Mouse (Mus musculus) cerebellum, postnatal 10 days (tissue): ENCODE results near the gene Dnajc6.

Experiments
- DNase-seq, 2 experiments: peaks; one replicate each; pipeline ENCODE4 v3.0.0; 2021; ENCODE audit warnings: mixed read lengths in 2 of 2

The Dnajc6 gene

DNA sequence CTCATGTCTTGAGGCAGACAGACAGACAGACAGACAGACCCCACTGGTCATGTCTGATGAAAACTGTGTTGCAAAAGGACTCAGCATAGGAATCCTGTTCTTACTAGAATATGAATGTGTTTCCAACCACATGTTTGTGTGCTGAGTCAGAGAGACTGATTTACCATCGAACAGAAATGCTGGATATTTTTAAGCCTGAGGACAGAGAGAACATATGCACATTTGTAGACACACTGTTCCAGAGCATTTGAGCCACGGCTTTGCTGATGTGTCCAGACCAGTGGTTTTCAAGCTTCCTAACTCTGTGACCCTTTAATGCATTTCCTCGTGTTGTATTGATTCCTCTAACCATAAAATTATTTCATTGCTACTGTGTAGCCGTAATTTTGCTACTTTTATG, 146.8 kb downstream of the Dnajc6 start:
- no peak for DNase-seq

DNA sequence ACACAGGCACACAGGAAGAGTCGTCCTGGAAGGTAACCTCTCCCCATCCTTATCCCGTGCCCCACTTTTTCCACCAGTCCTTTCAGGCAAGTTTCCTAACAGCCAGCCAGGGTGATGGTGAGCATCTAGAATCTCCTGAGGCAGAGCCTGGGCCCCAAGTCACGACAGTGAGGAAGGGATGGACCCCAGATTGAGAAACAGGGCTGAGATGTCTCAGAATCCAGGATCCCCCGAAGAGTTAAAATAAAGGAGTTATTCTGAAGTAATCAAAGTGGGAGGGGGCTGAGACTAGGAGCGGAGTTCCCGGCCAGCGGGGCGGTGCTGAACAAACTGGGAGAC, 150.4 kb downstream of the Dnajc6 start:
- no peak for DNase-seq

DNA sequence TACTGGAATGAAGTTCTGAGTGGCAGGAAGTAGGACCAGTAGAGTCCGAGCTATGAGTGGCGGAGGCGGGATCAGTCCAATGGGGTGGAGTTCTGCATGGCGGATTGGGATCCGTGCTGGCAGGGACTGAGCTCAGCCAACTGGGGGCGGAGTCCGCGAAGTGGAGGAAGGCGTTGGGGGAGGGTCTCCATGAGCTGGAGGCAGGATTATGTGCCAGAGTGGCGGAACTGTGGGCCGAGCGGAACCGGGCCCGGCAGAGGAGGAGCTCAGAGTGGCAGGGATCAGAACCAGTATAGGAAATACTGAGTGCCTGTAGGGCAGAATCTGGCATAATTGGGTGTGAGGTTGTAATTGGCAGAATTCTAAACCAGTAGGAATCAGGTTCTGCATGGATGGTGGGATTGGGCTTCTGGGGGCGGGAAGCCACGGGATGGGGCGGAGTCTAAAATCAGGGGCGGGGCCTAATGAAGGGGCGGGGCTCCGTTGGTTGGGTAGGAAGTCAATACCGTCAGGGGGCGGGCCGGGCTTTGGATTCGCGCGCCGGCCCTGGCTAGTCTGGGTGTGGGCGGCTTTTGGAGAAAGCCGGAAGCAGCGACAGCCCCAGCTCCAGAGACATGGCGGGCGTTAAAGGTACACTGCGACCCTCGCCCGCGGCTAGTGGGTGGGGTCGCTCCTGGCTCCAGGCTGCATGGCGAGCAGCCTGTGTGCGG, 150.9 kb downstream of the Dnajc6 start, which contains the start of gene Leprot:
Gene Leprot, plus strand, starts transcription at position 523 of the 710 bp plus-strand sequence.
- DNase-seq: peak; percentile 99

DNA sequence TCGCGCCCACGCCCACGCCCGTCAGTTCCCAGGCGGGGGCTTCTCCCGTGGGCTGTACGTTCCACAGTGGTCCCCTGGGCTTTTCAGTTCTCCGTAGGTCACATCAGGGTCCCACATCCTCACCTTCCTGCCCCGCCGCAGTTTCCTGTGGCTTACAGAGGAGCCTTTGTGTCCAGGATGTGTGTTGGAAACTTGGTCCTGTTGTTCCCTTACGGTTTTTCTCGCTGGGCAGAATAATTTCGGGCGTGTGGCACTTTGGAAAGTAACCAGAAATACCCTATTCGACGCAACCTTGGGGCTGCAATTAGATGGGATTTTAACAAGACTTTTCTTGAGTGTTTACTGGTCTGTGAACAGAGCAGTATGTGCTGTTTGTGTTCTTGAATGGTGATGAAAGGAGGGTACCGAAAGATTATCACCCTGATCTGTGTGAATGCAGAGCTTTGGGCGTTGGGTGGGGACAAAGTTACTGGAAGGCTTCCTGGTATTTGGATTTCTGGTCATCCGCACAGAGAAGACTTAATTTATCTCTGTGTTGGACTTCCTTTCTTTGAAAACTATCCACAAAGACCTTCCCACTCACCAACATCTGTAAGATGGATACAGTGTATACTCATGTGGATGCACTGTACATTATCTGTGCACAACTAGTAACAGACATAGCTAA, 151.7 kb downstream of the Dnajc6 start:
- DNase-seq: no peak

DNA sequence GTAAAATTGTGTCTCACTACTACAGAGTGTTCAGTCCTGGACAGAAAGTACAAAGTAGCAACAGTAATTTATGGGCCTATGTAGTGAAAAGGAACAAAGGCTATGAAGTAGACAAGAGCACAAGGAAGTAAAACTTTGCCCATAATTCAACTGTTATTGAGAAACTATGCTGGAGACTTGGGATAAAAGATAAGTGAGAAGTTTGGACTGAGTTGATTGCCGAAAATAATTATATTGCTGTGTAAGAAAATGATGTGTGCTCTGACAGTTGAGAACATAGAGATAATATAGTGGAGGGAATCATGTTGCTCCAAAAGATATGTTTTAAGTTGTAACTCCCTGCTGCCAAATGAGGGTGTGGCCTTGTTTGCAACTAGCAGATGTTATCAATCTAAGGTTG, 152.3 kb downstream of the Dnajc6 start:
- no peak for DNase-seq

DNA sequence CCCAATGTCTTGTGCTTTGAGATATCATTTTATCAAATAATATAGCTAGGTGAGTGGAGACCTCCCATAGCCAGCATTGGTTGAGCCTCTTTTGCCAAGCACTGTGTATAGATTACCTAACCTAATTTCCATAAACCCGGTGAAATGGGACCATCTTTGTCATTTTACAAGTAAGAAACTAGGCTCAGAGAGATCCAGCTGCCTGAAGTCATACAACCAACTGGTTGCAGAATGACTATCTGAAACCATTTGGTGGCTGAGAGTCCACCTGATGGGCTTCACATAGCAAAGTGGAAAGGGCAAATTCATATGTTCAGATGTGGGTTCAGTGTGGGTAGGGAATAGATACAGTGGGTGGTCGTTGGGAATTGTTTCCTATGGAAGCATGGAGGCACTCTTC, 154.5 kb downstream of the Dnajc6 start:
- no peak for DNase-seq

DNA sequence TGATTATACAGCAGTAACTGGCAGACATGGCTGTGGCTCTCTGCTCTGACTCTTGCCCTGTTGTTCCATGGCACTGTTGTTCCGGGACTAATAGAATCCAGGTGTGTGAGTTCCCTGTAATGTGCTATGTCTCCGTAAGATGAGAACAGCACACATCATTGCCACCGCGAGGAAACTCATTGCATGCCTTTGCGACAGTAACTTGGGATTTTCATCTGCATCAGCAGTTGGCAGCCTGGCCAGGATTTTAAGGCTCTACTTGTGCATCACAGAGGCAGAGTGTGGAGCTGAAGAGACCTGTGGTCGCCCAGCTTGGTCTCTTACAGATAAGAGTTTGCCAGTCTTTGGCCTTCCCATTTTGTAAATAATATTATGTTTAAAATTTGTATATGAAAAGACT, 157.8 kb downstream of the Dnajc6 start:
- DNase-seq: no peak

DNA sequence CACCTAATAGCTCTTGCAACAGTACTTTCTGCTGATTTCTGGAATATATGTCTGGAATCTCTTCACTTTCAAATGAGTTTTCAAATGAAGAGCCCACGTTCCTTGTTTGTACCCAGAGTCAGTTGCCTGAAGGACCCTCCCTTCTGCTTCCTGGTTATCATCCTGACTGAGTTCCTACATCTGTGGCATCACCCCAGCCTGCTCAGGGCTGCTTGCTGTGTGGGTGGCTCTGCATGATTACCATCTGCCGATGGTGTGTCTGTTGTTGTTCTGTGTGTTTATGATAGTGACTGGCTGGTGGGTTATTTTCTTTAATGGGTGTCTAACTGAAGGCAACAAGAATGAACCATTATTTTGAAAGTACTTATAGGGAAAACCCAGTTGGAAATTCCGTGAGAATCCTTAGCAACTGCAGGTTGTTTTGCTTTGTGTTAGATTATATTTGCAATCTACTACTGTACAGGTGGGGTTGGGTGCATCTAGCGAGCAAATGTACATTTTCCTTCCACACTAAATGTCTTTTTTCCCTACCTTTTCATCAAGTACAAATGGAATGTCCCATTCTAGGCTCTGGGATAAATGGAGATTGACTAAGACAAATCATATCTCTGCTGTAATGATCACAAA, 158.5 kb downstream of the Dnajc6 start:
- no peak for DNase-seq

DNA sequence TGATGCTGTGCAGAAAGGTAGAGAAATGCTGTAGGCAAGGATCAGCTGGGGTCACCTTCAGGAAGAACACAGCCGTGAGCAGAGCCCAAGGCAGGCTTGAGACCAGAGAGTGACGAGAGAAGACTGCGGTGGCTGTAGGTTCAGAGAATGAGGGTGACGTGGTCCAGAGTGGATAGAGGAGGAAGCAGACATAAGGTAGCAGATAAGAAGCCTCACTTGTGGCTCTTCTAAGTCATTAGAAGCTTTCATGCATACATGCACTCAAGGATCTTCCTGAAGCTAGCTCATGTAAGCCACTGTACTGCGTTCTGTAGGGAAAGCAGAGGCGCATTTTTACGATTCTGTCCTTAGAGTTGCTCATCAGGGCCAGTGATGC, 159.0 kb downstream of the Dnajc6 start:
- no peak for DNase-seq

DNA sequence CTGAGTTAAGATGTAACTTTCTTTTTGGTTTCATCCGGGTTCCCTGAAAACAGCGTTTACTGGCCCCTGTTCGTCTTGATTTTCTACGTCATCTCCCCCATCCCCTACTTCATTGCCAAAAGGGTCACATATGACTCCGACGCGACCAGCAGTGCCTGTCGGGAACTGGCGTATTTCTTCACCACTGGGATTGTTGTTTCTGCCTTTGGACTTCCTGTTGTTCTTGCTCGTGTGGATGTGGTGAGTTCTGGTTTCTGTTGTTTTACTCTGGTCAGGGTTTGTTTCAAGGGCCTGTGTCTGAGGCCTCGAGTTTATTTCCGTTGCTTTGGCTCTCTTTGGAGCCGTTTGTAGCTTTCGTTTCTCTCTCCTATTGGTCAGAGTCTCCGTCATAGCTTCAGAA, 159.6 kb downstream of the Dnajc6 start:
- DNase-seq: no peak

DNA sequence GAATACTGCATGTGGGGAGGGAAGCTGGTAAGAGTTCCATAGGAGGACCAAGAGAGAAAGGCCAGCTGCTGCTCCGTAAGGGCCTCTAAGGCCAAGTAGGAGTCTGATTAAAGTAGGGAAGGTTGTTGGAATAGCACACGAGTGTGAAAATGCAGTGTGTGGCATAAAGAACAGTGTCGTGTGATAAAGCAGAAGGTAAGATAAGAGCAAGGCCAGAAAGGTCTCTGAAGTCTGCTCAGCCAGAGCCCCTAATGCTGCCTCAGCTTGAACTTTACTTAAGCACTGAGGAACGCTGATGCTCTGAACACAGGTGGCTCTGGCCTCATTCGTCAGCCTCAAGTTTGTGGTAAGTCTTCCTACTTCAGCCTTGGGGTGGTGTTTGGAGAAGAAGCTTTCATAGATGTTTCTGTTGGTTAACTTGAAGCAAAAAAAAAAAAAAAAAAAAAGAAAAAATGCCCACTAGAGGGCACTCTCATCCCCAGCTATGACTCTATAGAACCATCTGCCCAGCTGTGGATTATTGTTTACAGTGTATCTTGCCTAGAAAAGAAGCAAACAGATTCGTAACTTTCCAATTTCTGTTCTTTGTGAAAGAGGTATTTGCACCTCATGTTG, 160.6 kb downstream of the Dnajc6 start:
- peak in 1 of 2 experiments; percentile 18 for DNase-seq

DNA sequence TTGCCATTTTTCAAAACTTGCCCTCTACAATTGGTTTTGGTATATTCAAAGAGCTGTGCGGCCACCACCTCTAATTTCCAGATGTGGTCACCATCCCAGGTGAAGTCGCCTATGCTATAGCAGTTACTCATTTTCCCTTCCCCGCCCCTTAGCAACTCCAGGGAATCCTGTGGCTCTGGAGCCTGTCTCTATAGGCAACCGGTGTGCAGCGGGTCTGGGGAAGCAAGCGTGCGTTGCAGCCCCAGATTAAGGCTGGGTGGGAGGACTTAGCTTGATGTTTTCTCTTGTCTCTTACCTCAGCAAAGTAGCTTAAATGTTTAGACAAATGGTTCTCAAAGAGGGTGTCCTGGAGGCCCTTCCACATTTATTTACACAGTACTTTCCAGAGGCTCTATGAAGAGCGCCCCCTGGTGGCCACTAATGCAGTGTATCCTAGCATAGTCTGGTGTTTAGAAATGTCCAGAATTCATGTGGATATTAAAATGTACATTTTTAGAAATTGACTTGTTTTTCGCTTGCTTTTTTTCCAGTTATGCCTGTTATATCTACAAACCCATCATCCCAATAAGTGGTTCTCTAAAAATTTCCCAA, 167.8 kb downstream of the Dnajc6 start:
- peak; percentile 77 to 80 for DNase-seq

DNA sequence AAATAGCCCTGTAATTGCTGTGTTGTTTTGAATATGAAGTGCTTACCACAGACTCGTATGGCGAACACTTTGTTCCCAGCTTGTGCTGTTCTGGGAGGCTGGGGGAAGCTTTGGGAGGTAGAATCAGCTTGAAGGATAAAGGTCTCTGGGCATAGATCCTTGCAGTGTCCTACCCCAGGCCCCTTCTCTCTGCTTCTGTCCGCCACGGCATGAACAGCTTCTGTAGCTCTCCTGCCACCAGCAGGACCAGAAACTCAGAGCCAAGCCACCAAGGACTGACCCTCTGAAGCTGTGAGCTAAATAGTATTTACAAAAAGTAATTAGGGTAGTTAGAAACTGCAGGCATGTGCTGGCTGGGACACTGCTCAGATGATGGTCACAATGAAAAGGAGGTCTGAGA, 168.3 kb downstream of the Dnajc6 start:
- DNase-seq: no peak

DNA sequence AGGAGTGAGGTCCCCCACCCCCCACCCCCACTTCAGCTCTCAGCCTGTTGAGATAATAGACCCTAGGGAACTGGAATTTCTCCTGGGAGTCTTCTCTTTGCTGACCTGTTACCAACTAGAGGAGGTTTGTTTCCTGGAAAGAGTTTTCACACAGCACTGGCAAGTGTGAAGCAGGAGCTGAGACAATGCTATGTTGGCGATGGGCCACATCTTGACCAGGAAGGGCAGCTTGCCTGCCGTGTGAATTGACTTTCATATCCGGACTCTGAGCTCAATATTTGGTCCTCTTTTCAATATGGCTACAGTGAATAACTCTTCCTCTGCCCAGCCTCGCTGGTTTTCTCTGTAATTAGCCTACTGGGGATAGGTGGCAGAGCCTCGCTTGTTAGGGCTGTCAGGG, 172.7 kb downstream of the Dnajc6 start:
- no peak for DNase-seq

DNA sequence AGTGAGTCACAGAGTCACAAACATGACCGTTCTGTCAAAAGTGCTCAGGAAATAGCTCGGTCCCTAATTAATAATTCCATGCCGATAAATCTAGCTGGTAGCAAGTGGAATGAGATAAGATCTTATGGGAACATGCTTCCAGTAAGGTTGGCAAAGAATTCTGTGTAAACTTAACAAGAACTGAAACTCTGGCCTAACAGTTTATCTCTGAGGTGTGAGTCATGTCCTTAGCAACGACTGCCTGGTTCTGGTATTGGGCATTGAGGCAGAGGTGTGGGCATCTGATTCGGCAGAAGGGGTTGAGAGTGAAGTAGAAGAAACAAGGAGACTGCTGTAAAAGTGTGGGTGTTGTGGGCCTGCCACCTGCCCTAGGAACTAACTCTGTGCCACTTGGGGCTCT, 173.4 kb downstream of the Dnajc6 start:
- no peak for DNase-seq

DNA sequence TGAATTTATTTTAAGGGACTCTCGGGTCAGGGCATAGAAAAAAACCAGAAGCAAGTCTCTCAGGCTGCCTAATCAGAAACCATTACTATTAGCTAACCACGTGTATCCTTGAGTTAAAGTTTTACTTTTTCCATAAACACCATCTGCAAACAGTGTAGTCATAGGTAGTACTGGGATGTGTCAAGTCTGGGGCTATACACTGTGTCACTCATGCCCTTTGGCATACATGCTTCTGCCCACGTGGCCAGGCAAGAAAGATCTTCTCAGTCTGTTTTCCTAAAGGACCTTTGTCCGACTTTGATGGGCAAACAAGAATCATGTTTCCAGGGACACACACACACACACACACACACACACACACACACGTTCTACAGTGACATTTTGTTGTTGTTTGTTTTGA, 178.3 kb downstream of the Dnajc6 start:
- no peak for DNase-seq

DNA sequence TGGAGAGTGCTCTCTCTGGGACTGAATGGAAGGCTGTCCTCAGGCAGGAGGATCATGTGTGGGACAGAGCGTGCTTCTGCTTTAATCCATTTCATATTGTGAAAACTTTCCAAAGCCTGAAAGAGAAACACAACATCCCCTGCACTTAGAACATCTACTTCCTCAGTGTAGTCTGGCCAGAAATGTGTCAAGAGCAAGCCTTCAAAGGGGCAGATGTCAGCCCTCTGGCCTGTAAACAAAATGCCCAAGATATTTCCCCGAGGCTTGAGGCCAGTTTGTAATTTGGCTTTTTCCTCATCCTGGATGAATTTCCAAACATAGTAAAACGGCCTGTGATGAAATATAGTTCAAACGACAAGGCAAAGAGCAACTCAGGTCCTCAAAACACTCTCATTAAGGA, 179.3 kb downstream of the Dnajc6 start:
- DNase-seq: no peak

DNA sequence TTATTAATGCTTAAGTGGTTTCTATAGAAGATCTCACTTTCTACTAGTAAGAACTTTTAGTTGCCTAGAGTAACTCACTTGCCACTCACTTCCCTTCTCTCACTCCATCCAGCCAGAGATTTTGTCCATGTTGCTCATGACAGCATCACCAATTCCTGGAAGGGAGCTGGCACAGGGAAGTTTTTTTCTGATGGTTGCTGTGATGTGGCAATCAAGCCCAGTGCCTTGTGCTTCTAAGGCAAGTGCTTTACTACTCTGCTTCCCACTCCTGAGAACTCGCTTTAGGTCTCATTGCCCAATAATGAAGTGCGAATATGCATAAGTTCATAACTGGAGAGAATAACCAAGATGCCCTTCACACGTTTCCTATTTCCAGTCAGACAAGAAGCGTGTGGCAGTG, 186.2 kb downstream of the Dnajc6 start:
- no peak for DNase-seq

DNA sequence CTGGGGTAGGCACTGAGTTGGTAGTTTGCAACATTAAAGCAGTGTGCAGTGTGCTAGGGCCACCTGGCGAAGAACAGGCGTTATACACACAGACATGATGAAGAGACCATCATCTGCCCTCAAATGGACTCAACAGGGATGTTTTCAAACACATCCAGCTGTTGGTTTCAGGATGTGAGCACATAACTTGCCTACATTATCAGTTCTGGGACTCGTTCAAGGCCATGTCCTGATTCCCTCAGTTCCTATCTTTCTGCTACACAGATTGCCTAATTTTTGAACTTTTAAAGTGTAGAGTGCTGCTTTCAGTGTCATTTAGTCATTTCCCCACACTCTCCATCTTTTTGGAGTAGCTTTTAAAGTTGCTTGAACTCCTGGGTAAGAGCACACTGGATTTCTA, 186.6 kb downstream of the Dnajc6 start:
- no peak for DNase-seq

DNA sequence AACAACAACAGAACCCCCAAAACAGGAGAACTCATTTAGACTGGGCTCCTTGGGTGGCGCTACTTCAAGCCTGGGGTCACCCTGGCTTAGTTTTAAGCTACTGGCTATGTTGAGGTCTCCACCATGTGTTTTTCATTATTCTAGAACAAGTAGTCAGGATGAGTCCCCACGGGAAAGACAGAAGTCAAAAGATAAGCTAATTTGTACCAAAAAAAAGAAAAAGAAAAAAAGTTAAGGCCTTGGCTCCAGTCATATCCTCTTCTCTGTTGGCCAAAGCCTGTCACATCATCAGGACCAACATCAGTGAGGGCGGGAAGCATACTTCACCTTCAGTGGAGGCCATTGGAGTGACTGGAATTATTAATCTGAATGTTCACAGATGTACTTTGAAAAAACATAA, 188.4 kb downstream of the Dnajc6 start:
- DNase-seq: no peak

DNA sequence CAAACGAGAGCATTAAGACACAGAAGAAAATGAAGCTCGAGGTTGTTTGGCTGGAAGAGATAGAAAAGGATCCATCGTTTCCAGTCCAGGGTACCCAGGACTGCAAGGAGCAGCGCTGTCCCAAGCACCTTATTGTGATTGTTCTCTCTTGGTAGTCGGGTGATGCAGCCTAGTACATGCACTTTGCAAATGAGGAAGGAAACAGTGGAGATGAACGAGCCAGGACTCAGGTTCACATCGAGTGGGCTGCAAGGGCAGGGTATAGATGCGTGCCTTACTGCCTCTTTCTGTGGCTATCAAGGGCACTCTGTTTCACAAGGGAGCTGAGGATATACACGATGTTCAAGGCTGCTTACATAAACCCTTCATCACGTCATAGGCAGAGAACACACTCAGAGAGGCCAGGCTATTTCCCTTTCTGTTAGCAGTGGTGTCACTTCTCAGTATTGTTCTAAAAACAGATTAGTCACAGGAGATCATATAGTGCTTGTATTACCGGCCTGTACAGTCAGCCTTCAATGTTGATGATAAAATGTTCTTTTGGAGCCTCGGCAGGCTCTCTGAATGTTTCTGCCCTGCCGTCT, 189.9 kb downstream of the Dnajc6 start:
- no peak for DNase-seq

DNA sequence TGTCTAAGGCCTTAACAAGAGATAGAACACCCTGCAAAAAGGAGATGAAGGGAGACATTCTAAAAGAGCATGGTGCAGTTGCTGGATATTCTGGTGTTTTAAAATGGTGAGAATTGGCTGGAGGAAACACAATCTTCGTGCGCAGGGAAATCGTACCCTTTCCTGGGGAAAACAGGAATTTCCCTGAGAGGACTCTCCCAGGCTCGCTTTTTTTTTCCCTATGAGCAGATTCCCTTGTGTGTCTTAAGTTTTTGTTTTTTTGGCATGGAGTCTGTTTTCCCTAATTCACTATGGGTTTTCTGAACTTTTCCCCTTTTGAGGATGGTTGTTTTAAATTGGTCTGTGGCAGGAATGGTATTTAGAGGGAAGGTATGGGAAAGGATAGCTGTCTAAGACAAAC, 192.8 kb downstream of the Dnajc6 start:
- no peak for DNase-seq

DNA sequence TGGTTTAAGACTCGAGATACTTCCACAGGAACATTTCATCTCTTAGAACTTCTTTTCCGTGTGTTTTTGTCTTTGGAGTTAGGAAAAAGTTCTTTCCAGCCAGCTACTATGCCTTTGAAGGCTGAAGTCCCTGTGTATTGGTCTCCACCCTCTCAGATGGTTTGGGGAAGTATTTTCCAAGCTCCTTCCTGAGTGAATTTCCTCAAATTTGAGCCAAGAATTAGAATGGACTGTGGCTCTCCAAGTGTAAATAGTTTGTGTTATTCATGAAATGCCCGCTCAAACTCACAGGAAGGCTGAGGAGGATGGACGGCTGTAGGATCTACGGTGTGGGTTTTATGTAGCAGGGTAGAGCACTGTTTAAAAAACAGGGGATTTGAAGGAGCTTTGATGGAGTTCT, 193.2 kb downstream of the Dnajc6 start:
- no peak for DNase-seq
